Mouse (Mus musculus) liver, postnatal 0 days (tissue): ENCODE results near the gene Mrgprh.

ENCODE experiments used
- CTCF ChIP-seq: sonication (generic); IDR thresholded peaks from 2 replicates; pipeline ENCODE4 v1.5.1; 2016; ENCODE audit warnings: antibody characterized with exemption, low read depth
- EP300 ChIP-seq: IDR thresholded peaks from 2 replicates; pipeline ENCODE4 v1.6.1; 2016; ENCODE audit warnings: antibody characterized with exemption, low read depth, mild to moderate bottlenecking

- no peak for TF ChIP-seq CTCF
- no peak for TF ChIP-seq EP300
Measured at GRCm38 (mm10) chr17:12844540-12844939, 31.3 kb upstream of the Mrgprh start.
